Mouse (Mus musculus) heart, embryonic 14.5 days (tissue): ENCODE data around the gene Senp5. TPM values are rescaled to one million over a fixed set of nuclear protein-coding genes. Genes with fewer than 3 reads are reported as not detected.
"Not testable (repeated sequence)": the region's sequence is repeated elsewhere in the genome, so short reads cannot be mapped to it uniquely, and the experiment has no call there.

ENCODE experiments used
- ATAC-seq: fragments of 200-750 bp; cut with Nextera tagmentation; 2 replicates; pipeline ENCODE4 v1.8.0; 2017; ENCODE audit warnings: low read depth, moderate TSS enrichment; ENCODE audit not compliant: insufficient number of reproducible peaks, insufficient read depth, low FRiP score
- H3K27ac ChIP-seq, 2 experiments: fragments of 200-500 bp in 1 of 2; fragments of 300-500 bp in 1 of 2; sonication (generic) in 1 of 2; replicated peaks in 1 of 2; 2 replicates each; pipeline ENCODE4 v1.5.1; 2012 to 2014; ENCODE audit warnings: low read depth in 2 of 2, low read length in 2 of 2, control low read depth in 1 of 2, mild to moderate bottlenecking in 1 of 2, mixed read lengths in 1 of 2; ENCODE audit not compliant: control insufficient read depth in 1 of 2, insufficient read depth in 1 of 2
- H3K27me3 ChIP-seq: fragments of 300-500 bp; sonication (generic); 2 replicates; pipeline ENCODE4 v1.6.1; 2014; ENCODE audit warnings: mild to moderate bottlenecking, low read length, control low read depth; ENCODE audit not compliant: control insufficient read depth, insufficient read depth
- H3K36me3 ChIP-seq: fragments of 300-500 bp; sonication (generic); 2 replicates; pipeline ENCODE4 v1.6.1; 2014; ENCODE audit warnings: mild to moderate bottlenecking, control low read depth, low read length, mixed read lengths; ENCODE audit not compliant: control insufficient read depth, insufficient read depth
- H3K4me1 ChIP-seq, 2 experiments: fragments of 200-500 bp in 1 of 2; fragments of 300-500 bp in 1 of 2; sonication (generic) in 1 of 2; 2 replicates each; pipeline ENCODE4 v1.6.1; 2012 to 2014; ENCODE audit warnings: low read length in 2 of 2, control low read depth in 1 of 2, mixed read lengths in 1 of 2; ENCODE audit not compliant: control insufficient read depth in 2 of 2, insufficient read depth in 2 of 2
- H3K4me2 ChIP-seq: fragments of 300-500 bp; sonication (generic); 2 replicates; pipeline ENCODE4 v1.6.1; 2014; ENCODE audit warnings: mild to moderate bottlenecking, low read length
- H3K4me3 ChIP-seq, 2 experiments: fragments of 200-500 bp in 1 of 2; fragments of 300-500 bp in 1 of 2; sonication (generic) in 1 of 2; 2 replicates each; pipeline ENCODE4 v1.5.1; 2012 to 2014; ENCODE audit warnings: low read length in 2 of 2, mild to moderate bottlenecking in 2 of 2, control low read depth in 1 of 2, low read depth in 1 of 2, moderate library complexity in 1 of 2; ENCODE audit not compliant: control insufficient read depth in 1 of 2, insufficient read depth in 1 of 2
- H3K9ac ChIP-seq: fragments of 300-500 bp; sonication (generic); 2 replicates; pipeline ENCODE4 v1.6.1; 2014; ENCODE audit warnings: mild to moderate bottlenecking, low read length
- H3K9me3 ChIP-seq: fragments of 300-500 bp; sonication (generic); 2 replicates; pipeline ENCODE4 v1.6.1; 2016; ENCODE audit warnings: low read length, control low read depth; ENCODE audit not compliant: control insufficient read depth
- WGBS: fragments of 180-500 bp; shearing (Covaris S2); extraction: QIAGEN DNeasy Blood & Tissue Kit; methylation state at CpG from one replicate; pipeline ENCODE4 v1.1.7; 2014; 5-methylcytosine and 5-hydroxymethylcytosine counted together
- polyA plus RNA-seq: library from polyadenylated mRNA; unstranded; fragments of >200 nt; fragmentation: Nextera tagmentation; extraction: Ambion mirVana; gene quantifications from 2 replicates; pipeline ENCODE4 v1.2.1, GENCODE M21; 2014

Gene Senp5
- polyA plus RNA-seq, 1 experiment from 2014 or later: 6.9 TPM

- Histone ChIP-seq H3K36me3 (peaks cover 30% of the 10 kb centered on the region), H3K9me3 (no peaks in the 10 kb centered on the region), H3K4me3 (peak within 1 kb of the TSS; percentile 60 to 89), H3K9ac (peak within 1 kb of the TSS; percentile 91), H3K4me2 (peak within 1 kb of the TSS; percentile 87), H3K27ac (peak within 1 kb of the TSS; percentile 89 to 95), H3K4me1 (peaks cover 9 to 24% of the 10 kb centered on the region in 2 experiments), H3K27me3 (no peaks in the 10 kb centered on the region)
- peak; percentile 88 for ATAC-seq
- under 1% methylated on average over 55 of the region's 55 CpGs for WGBS
Measured at GRCm38 (mm10) chr16:31948345-31948774, 54.7 kb downstream of the Senp5 start, which contains the start of the genes 0610012G03Rik and Ncbp2. Gene 0610012G03Rik, minus strand, starts transcription at chr16:31948494. Gene Ncbp2, plus strand, starts transcription at chr16:31948513.

- peak overlapping the region; percentile 60 to 89 for H3K4me3 ChIP-seq
- peak overlapping the region; percentile 91 for H3K9ac ChIP-seq
- H3K4me2 ChIP-seq: peak overlapping the region; percentile 85
- peak overlapping the region; percentile 89 to 95 for H3K27ac ChIP-seq
- no peaks in the 10 kb centered on the region for H3K27me3 ChIP-seq
- no peaks in the 10 kb centered on the region for H3K9me3 ChIP-seq
- peaks cover 30% of the 10 kb centered on the region for H3K36me3 ChIP-seq
- no peak; the same call in 1 of the 2 replicates for ATAC-seq
- WGBS: under 1% methylated on average over 38 of the region's 38 CpGs
- H3K4me1 ChIP-seq: peaks cover 9 to 24% of the 10 kb centered on the region in 2 experiments
Measured at GRCm38 (mm10) chr16:31947901-31948316, 55.2 kb downstream of the Senp5 start.

- Histone ChIP-seq H3K4me3 (peak overlapping the region; percentile 60 to 89), H3K4me1 (peaks cover 9 to 24% of the 10 kb centered on the region in 2 experiments), H3K9me3 (no peaks in the 10 kb centered on the region), H3K27me3 (no peaks in the 10 kb centered on the region), H3K4me2 (peak overlapping the region; percentile 85), H3K36me3 (peaks cover 28% of the 10 kb centered on the region), H3K9ac (peak overlapping the region; percentile 91), H3K27ac (peak overlapping the region in 1 of 2 experiments; percentile 95; a peak in 3 of 4 replicates)
- 24% methylated on average over 8 of the region's 8 CpGs for WGBS
- no peak for ATAC-seq
Measured at GRCm38 (mm10) chr16:31947333-31947732, 55.8 kb downstream of the Senp5 start.

GRCm38 (mm10) chr16:31945986-31946385, 57.1 kb downstream of the Senp5 start:
- 82% methylated on average over 6 of the region's 6 CpGs for WGBS
- not testable (repeated sequence) for H3K9me3 ChIP-seq, H3K27ac ChIP-seq, H3K27me3 ChIP-seq, ATAC-seq, H3K9ac ChIP-seq, H3K4me3 ChIP-seq
- H3K4me1 ChIP-seq: peaks cover 9 to 24% of the 10 kb centered on the region in 2 experiments
- H3K4me2 ChIP-seq: peak overlapping the region; percentile 85; the same call in 1 of the 2 replicates
- H3K36me3 ChIP-seq: peaks cover 14% of the 10 kb centered on the region; the same call in 1 of the 2 replicates

- H3K27ac ChIP-seq: no peak overlapping the region
- peaks cover 9 to 24% of the 10 kb centered on the region in 2 experiments for H3K4me1 ChIP-seq
- H3K9me3 ChIP-seq: no peaks in the 10 kb centered on the region
- peaks cover 9% of the 10 kb centered on the region; the same call in 1 of the 2 replicates for H3K36me3 ChIP-seq
- 84% methylated on average over 6 of the region's 6 CpGs for WGBS
- H3K9ac ChIP-seq: peak overlapping the region; percentile 16; the same call in 1 of the 2 replicates
- ATAC-seq: no peak
- H3K27me3 ChIP-seq: no peaks in the 10 kb centered on the region
- no peak overlapping the region for H3K4me2 ChIP-seq
- no peak overlapping the region for H3K4me3 ChIP-seq
Measured at GRCm38 (mm10) chr16:31945372-31945771, 57.7 kb downstream of the Senp5 start.

- H3K27me3 ChIP-seq: no peaks in the 10 kb centered on the region
- no peak for ATAC-seq
- 83% methylated on average over 12 of the region's 12 CpGs for WGBS
- peaks cover 9 to 24% of the 10 kb centered on the region in 2 experiments for H3K4me1 ChIP-seq
- no peak overlapping the region for H3K9ac ChIP-seq
- H3K27ac ChIP-seq: no peak overlapping the region
- H3K36me3 ChIP-seq: 0 out of 2 replicates have a peak, but pooled peaks cover 9% of the 10 kb centered on the region
- H3K4me3 ChIP-seq: no peak overlapping the region
- no peak overlapping the region for H3K4me2 ChIP-seq
- H3K9me3 ChIP-seq: no peaks in the 10 kb centered on the region
Measured at GRCm38 (mm10) chr16:31944698-31945255, 58.3 kb downstream of the Senp5 start.

GRCm38 (mm10) chr16:31943980-31944379, 59.1 kb downstream of the Senp5 start:
- no peaks in the 10 kb centered on the region for H3K27me3 ChIP-seq
- 3% methylated on average over 10 of the region's 10 CpGs for WGBS
- H3K27ac ChIP-seq: no peak overlapping the region
- H3K4me1 ChIP-seq: peaks cover 9 to 17% of the 10 kb centered on the region in 2 experiments
- 0 out of 2 replicates have a peak, but pooled peaks cover 9% of the 10 kb centered on the region for H3K36me3 ChIP-seq
- H3K9me3 ChIP-seq: no peaks in the 10 kb centered on the region
- no peak for ATAC-seq
- no peak overlapping the region for H3K4me3 ChIP-seq
- peak overlapping the region; percentile 38; the same call in 1 of the 2 replicates for H3K9ac ChIP-seq
- H3K4me2 ChIP-seq: no peak overlapping the region
